Mouse (Mus musculus) layer of hippocampus, adult 9-10 months (tissue): ENCODE measurements at regions not wholly inside any gene's neighbourhood (a gene's known extent, or its start where the extent isn't known, plus 50 kb on each side); places are given as distances from the start of the nearest gene placed in this dataset.

Experiments used
- DNase-seq: peaks from one replicate; pipeline ENCODE4 v3.0.0; 2022; ENCODE audit warnings: low spot score

- peak; percentile 25 for DNase-seq
These were observed 58.6 kb downstream of the Mrm1 start for GRCm38 (mm10) chr11:84760622-84761196.

GRCm38 (mm10) chr11:84759478-84759986 is 59.8 kb downstream of the Mrm1 start:
- DNase-seq, result no peak

GRCm38 (mm10) chr11:84752007-84752406 is 67.3 kb downstream of the Mrm1 start:
- no peak for DNase-seq

- DNase-seq, result no peak
These were observed 69.6 kb downstream of the Mrm1 start for GRCm38 (mm10) chr11:84749490-84750349.

- DNase-seq, result no peak
These were observed 80.3 kb downstream of the Mrm1 start for GRCm38 (mm10) chr11:84738769-84739589.

- no peak for DNase-seq
These were observed 81.2 kb downstream of the Mrm1 start for GRCm38 (mm10) chr11:84738128-84738527.

GRCm38 (mm10) chr11:84731890-84732289 is 87.4 kb downstream of the Mrm1 start:
- no peak for DNase-seq

GRCm38 (mm10) chr11:84730218-84730617 is 89.1 kb downstream of the Mrm1 start:
- no peak for DNase-seq

- no peak for DNase-seq
These were observed 90.1 kb downstream of the Mrm1 start for GRCm38 (mm10) chr11:84729189-84729588.

GRCm38 (mm10) chr11:84725936-84726613 is 93.2 kb downstream of the Mrm1 start:
- no peak for DNase-seq

- no peak for DNase-seq
These were observed 94.0 kb downstream of the Mrm1 start for GRCm38 (mm10) chr11:84725177-84725792.

GRCm38 (mm10) chr11:84724080-84724479 is 95.2 kb downstream of the Mrm1 start:
- no peak for DNase-seq

GRCm38 (mm10) chr11:84722658-84723201 is 96.6 kb downstream of the Mrm1 start:
- DNase-seq, result no peak

- no peak for DNase-seq
These were observed 97.3 kb downstream of the Mrm1 start for GRCm38 (mm10) chr11:84721979-84722378.

- no peak for DNase-seq
These were observed 98.2 kb downstream of the Mrm1 start for GRCm38 (mm10) chr11:84721150-84721549.

GRCm38 (mm10) chr11:84719781-84720180 is 99.5 kb downstream of the Mrm1 start:
- DNase-seq, result no peak

GRCm38 (mm10) chr11:84712731-84713130 is 106.6 kb downstream of the Mrm1 start:
- DNase-seq, result no peak

GRCm38 (mm10) chr11:84711886-84712285 is 107.4 kb downstream of the Mrm1 start:
- no peak for DNase-seq

- no peak for DNase-seq
These were observed 111.0 kb downstream of the Mrm1 start for GRCm38 (mm10) chr11:84708222-84708730.

GRCm38 (mm10) chr11:84707772-84708171 is 111.5 kb downstream of the Mrm1 start:
- no peak for DNase-seq

GRCm38 (mm10) chr11:84706692-84707091 is 112.6 kb downstream of the Mrm1 start:
- DNase-seq, result no peak
